Mouse (Mus musculus): ENCODE measurements around the gene Adam26b.
"Not testable (repeated sequence)": the region's sequence is repeated elsewhere in the genome, so short reads cannot be mapped to it uniquely, and the experiment has no call there.

- not testable (repeated sequence) for TF ChIP-seq CTCF (IDR thresholded peaks at IDR 0.05; ENCODE audit: extremely low read depth, insufficient read length, insufficient replicate concordance, low read depth, low read length); POLR2A (IDR thresholded peaks at IDR 0.05; ENCODE audit: low read depth, low read length)
Measured at GRCm38 (mm10) chr8:43528006-43528405, at the start of gene Adam26b.
